Mouse (Mus musculus) liver, postnatal 0 days (tissue): ENCODE measurements around the gene Gm4846.
"Not testable (repeated sequence)": the region's sequence is repeated elsewhere in the genome, so short reads cannot be mapped to it uniquely, and the experiment has no call there.

ENCODE experiments used
- CTCF ChIP-seq: sonication (generic); IDR thresholded peaks from 2 replicates; pipeline ENCODE4 v1.5.1; 2016; ENCODE audit warnings: antibody characterized with exemption, low read depth
- EP300 ChIP-seq: IDR thresholded peaks from 2 replicates; pipeline ENCODE4 v1.6.1; 2016; ENCODE audit warnings: antibody characterized with exemption, low read depth, mild to moderate bottlenecking

- TF ChIP-seq CTCF, EP300: not testable (repeated sequence)
Observed at GRCm38 (mm10) chr1:166531521-166531920, 34.1 kb upstream of the Gm4846 start.
